Mouse (Mus musculus) cortical plate, adult 2 months (tissue): ENCODE measurements around the gene Hist1h2bp.

ENCODE experiments used
- CTCF ChIP-seq: fragments of 200-500 bp; IDR thresholded peaks from 2 replicates; pipeline ENCODE4 v1.5.1; 2011; ENCODE audit warnings: mild to moderate bottlenecking, control low read depth, low read length; ENCODE audit not compliant: insufficient read depth; ENCODE audit errors: extremely low read depth
- POLR2A ChIP-seq: fragments of 200-500 bp; IDR thresholded peaks from 2 replicates; pipeline ENCODE4 v1.6.1; 2011; ENCODE audit warnings: mild to moderate bottlenecking, low read length, control low read depth; ENCODE audit not compliant: insufficient read depth; ENCODE audit errors: extremely low read depth

DNA sequence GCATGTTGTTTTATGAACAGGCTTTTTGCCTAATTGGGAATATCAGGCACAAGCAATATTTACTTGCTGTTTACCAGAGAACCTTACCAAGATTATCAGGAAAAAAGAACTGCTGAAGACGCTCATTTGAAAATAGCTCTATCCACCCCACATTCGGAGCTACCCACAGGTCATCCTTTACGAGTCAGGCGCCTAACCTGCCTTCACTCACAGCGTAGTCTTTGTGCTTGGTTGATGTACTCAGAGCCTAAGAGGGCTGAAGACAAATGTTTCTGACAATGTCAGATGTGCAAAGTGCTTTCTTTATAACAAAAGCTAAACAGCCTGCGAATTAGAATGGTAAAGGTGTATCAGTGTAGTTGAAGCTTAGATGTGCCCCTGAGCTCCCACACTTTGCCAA is 3.0 kb upstream of the Hist1h2bp start:
- TF ChIP-seq CTCF (no peak), POLR2A (no peak)
